Mouse (Mus musculus) adrenal gland (tissue): ENCODE data around the gene Zfp941.
"Not testable (repeated sequence)": the region's sequence is repeated elsewhere in the genome, so short reads cannot be mapped to it uniquely, and the experiment has no call there.

Experiments used
- intact Hi-C: fragments of 180-260 bp; cut with DNase I; formaldehyde crosslinking; loops from one replicate; pipeline ENCODE4 v1.15.1; 2025

Zfp941 gene

DNA sequence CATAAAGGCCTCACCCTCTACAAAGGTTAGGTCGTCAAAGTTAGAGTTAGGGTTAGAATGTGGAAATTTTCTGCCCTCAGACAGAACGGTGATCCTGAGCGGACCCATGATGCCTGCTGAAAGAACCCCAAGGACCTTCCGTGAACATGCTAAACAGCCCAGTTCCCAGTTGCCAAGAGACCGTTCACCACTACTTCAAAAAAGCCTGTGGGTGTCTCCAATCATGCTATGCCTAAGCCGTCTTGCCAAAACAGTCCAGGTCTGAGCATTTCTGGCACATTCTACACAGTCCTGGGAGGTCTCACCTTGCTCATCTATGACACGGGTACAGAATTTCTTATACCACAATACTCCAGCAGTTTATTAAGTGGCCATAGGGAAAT is 33.9 kb downstream of the Zfp941 start:
- intact Hi-C loops = no loop called here

DNA sequence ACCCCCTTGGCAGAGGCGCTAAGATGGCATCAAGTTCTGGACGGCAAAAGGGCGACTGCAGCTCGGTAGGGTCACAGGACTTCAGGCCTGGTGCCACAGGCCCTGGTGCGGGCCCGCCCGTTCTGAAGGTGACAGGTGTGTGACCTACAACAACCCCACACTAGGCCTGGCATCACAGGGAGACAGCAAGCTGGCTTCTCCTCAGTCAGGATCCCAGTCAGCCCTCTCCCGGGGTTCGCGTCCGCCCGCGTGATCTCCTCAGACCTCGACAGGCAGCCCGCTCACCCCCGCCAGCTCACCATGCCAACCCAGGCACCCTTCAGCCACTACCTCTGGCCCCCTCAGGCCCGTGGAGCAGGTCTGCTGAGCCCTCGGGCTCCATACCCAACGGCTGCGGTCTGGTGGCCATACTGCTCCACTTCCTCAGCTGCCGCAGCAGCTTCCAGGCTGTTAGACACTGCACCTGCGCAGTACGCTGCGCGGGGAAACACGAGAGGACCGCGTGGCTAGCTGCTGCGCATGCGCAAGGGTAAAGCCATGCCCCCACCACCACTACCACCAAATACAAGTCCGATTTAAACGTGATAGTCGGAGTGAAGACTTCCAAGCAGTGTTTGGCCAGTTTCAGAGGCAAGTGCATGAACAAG is 34.4 kb downstream of the Zfp941 start, which contains the start of gene Syce1:
Gene Syce1, minus strand, starts transcription at position 447 of the 647 bp plus-strand sequence.
- intact Hi-C loops = no loop called here

DNA sequence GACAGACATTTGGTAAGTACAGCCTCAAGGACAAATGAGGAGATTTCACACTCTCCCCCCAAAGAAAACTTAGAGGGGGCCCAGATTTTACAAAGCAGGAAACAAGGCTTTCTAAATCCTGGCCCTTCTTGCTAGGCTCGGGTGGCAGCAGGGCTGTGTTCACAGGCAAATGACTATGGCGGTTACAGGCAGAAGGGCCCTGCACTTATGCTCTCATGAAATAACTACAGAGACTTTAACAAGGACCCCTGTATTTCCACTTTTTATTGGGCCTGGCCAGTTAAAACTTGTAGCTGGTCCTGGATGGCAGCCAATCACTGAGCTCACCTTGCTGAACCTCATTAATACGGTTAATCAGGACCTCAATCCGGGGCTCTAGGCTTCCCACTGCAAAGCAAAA is 41.4 kb downstream of the Zfp941 start:
- intact Hi-C loops = no loop called here

DNA sequence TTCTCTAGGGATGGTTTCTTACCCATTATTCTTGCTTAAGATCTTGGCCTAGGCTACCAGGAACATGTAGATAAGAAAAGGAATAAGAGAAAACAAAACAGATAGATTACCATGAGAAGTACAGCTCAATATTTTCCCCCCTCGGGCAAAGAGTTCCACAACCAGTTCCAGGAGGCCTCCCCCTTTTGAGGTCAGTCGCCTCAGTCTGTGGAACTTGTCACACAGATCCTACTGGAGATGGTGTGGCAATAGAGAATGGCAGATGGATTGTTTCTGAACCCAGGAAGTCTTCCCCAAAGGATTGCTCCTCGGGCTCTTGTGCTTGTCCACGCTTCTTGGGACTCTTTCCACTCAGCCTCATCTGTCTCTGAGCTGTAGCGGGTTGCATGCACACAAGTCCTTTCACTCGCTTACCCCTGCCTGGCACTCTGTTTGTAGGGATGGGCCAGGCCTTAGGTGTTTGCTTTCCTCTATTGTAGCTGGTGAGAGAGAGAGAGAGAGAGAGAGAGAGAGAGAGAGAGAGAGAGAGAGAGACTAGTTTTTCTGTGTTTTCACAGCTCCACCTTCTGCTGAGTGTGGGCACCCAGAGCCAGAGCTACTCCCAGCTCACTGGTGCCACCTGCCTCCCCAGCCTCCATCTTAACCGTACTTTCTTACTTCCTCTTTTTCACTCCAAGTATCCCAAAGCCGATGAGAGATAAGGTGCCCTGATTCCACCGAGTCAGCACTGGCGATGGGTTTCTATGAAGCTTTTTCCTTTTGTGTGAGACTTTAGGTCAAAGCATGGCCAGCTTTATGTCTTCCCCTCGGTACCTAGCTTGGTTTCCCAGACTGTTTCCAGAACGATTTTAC is 55.9 kb downstream of the Zfp941 start:
- intact Hi-C loops = no loop called here

DNA sequence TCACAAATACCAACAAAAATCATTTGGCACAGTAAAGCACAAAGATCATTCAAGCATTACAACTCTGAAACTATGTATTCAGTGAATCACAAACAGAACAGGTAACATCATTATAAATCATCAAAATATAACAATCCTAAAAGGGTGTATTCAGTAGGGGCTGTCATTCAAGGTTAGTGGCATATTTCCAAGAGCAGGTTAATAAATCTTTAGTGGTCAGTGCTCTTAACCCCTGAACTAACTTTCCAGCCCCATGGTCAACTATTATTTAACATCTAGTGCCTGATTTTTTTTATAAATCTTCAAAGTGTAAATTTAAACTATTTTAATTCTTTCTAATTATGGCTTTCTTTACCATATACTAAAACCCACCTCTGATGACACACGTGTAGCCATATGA is 56.6 kb downstream of the Zfp941 start:
- intact Hi-C loops = not testable (repeated sequence)

DNA sequence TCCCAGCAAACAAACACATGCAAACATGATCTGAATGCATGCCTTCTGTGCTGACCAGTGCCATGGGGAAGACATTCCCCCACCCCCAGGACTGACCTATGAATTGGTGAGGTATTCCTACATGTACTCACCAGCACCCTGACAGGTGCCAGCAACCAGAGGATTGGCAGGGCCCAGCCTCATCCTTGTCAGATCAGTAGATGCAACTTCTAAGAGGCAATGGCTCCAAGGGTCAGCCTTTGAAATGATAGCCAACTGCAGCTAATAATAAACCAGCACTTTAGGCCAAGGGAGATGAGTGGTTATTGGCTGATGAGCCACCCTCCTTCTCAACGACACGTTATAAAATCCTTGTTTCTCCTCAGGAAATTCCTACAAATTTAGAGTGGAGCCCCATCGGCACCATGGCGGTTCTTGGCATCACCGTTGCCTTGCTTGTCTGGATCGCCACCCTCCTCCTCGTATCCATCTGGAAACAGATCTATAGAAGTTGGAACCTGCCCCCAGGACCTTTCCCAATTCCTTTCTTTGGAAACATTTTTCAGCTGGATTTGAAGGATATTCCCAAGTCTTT is 58.4 kb downstream of the Zfp941 start, which contains the start of gene Cyp2e1:
Gene Cyp2e1, plus strand, starts transcription at position 293 of the 574 bp plus-strand sequence.
- intact Hi-C loops = no loop called here

DNA sequence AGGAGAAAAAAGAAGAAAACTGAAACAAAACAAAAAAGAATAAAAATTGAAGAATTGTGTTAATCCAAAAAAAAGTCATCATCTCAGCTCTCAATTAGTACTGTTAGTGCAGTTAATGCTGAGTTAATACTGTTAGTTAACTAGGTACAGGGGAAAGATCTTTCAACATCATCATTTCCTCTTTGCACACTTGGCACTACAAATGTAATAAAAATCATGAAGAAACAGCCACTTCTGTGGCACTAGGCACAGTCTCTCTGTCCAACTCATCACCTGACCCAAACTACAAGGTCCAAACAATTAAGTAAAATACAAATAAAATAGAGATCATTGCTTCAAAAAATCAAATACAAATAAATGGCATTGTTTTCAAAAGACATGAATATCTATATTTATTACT is 61.3 kb downstream of the Zfp941 start:
- intact Hi-C loops = no loop called here
